Mouse (Mus musculus): ENCODE measurements around the gene Slc27a3. TPM values are rescaled to one million over a fixed set of nuclear protein-coding genes. Genes with fewer than 3 reads are reported as not detected.

Slc27a3 gene
- polyA plus RNA-seq (2021; fragmentation: Nextera tagmentation): 3.6 TPM in 2 replicates
- long read RNA-seq, experiment 1, transcript Slc27a3-201 (10 exons, 2,259 nt): major isoform, 10 of 13 reads
- long read RNA-seq, experiment 1, partial matches to known transcripts: 1 of 13 reads
- long read RNA-seq, experiment 1, other reads (novel, unspliced or antisense): 2 of 13 reads
- long read RNA-seq, experiment 2, transcript Slc27a3-201 (10 exons, 2,259 nt): major isoform, 36 of 42 reads
- long read RNA-seq, experiment 2, partial matches to known transcripts: 1 of 42 reads
- long read RNA-seq, experiment 2, other reads (novel, unspliced or antisense): 5 of 42 reads

DNA sequence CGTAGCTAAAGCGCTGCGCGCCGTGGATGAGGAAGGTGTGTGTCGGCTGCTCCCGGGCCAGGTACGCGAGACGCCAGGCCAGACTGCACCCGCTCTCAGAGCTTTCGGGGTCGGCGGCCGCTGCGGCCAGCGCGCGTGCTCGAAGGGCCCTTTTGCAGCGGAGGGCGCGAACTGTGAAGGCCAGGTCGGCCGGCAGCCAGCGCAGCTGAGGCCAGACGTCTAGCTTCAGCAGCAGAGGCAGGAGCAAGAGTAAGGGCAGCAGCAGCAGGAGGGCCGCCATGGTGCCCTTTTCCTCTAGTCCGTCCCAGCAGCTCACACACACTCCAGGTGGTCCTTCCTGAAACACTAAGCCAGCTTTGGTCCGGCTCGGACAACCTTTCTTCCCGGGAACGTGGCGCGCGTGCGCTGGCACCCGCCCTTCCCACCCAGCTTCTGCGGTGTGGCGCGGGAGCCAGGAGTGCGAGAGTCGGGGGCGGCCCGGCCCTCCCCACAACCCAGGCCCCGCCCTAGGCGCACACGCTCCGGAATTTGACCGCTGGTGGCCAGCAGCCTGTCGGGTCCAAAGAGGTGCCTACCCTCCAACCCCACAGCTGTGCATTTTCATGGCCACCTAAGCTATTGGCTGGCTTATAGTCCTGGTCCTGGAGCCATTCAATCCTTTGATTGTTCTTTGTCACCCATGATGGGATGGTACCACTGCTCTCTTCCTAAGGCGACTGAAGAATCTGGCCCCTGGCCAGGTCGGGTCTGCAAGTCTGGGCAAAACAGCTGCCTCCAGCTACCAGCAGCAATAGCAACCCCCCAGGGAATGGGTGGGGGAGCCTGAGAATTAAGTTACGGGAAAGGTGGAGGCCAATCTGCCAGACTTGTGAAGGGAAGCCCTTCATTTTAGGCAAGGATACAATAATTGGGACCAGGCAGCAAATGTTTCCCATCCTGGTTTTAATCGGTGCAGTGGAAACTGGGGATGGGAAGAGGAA, at the start of gene Slc27a3:
Gene Slc27a3 (minus strand): TSS at position 428 of the 980 bp plus-strand sequence.

DNA sequence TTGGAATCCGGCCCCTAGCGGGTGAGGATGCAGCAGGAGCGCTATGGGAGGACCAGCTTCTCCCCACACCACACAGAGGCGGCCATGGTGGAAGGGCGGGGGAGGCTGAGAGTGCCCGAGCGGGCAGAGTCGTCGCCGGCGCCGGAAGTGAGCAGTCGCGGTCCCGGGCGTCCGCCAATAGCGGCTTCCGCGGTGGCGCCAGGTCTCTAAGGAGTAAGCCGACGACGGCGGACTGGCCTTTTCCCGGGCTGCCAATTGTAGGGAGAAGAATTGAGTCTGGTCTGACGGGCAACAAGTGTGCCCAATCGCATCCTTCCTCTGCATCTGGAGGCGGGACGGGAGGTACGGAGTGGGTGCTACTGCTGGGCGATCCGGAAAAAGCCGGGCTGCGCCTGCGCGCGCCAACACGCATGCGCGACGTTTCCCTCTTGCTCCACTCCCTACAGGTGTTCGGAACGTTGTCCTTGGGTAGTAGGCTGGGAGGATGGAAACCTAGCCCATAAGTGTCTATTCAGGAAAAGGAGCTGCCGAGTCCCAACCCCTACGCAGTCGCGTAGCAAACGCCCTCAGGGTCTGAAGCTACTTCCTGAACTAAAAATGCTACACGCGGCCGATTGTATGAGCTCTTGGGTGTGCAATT, 43.8 kb upstream of the Slc27a3 start, which contains the start of gene Ints3:
Gene Ints3 (minus strand): TSS at position 242 of the 640 bp plus-strand sequence.

Other genes starting within 250 kb of the Slc27a3 start
- gene Rps27, start 176.3 kb downstream of the Slc27a3 start, polyA plus RNA-seq (2021; fragmentation: Nextera tagmentation): 2,829 and 2,904 TPM in 2 replicates
- 8.7 and 9.8 TPM in 2 replicates for gene Rab13, start 176.2 kb downstream of the Slc27a3 start, polyA plus RNA-seq (2021; fragmentation: Nextera tagmentation)
- gene Jtb, start 158.3 kb downstream of the Slc27a3 start, polyA plus RNA-seq (2021; fragmentation: Nextera tagmentation): 86.0 and 94.4 TPM in 2 replicates
- gene Creb3l4, start 146.4 kb downstream of the Slc27a3 start, polyA plus RNA-seq (2021; fragmentation: Nextera tagmentation): 0.39 and 0.41 TPM in 2 replicates
- gene Slc39a1, start 141.8 kb downstream of the Slc27a3 start, polyA plus RNA-seq (2021; fragmentation: Nextera tagmentation): 89.8 and 134 TPM in 2 replicates
- 12.7 and 14.4 TPM in 2 replicates for gene Crtc2, start 135.8 kb downstream of the Slc27a3 start, polyA plus RNA-seq (2021; fragmentation: Nextera tagmentation)
- 6.4 and 6.6 TPM in 2 replicates for gene Dennd4b, start 124.8 kb downstream of the Slc27a3 start, polyA plus RNA-seq (2021; fragmentation: Nextera tagmentation)
- gene Gatad2b, start 96.8 kb downstream of the Slc27a3 start, polyA plus RNA-seq (2021; fragmentation: Nextera tagmentation): 14.5 and 17.0 TPM in 2 replicates
- gene Ints3, start 43.7 kb upstream of the Slc27a3 start, polyA plus RNA-seq (2021; fragmentation: Nextera tagmentation): 12.0 and 12.8 TPM in 2 replicates
- 0.78 and 0.92 TPM in 2 replicates for gene Npr1, start 75.9 kb upstream of the Slc27a3 start, polyA plus RNA-seq (2021; fragmentation: Nextera tagmentation)
- 70.1 and 73.7 TPM in 2 replicates for gene Ilf2, start 86.2 kb upstream of the Slc27a3 start, polyA plus RNA-seq (2021; fragmentation: Nextera tagmentation)
- 91.8 and 96.6 TPM in 2 replicates for gene Snapin, start 101.1 kb upstream of the Slc27a3 start, polyA plus RNA-seq (2021; fragmentation: Nextera tagmentation)
- gene Chtop, start 119.6 kb upstream of the Slc27a3 start, polyA plus RNA-seq (2021; fragmentation: Nextera tagmentation): 86.8 and 92.3 TPM in 2 replicates
- 287 and 351 TPM in 2 replicates for gene S100a1, start 124.5 kb upstream of the Slc27a3 start, polyA plus RNA-seq (2021; fragmentation: Nextera tagmentation)
- 174 and 206 TPM in 2 replicates for gene S100a13, start 124.5 kb upstream of the Slc27a3 start, polyA plus RNA-seq (2021; fragmentation: Nextera tagmentation)
- gene S100a14, start 136.9 kb upstream of the Slc27a3 start, polyA plus RNA-seq (2021; fragmentation: Nextera tagmentation): 0.15 TPM in 1 of 2 replicates, not detected in the other
- gene S100a16, start 147.3 kb upstream of the Slc27a3 start, polyA plus RNA-seq (2021; fragmentation: Nextera tagmentation): 198 and 207 TPM in 2 replicates
- gene S100a3, start 170.6 kb upstream of the Slc27a3 start, polyA plus RNA-seq (2021; fragmentation: Nextera tagmentation): 0.58 and 1.2 TPM in 2 replicates
- not detected in 2 replicates for gene S100a2, start 200.3 kb upstream of the Slc27a3 start, polyA plus RNA-seq (2021; fragmentation: Nextera tagmentation)
- gene Gm42674, start 212.0 kb upstream of the Slc27a3 start, polyA plus RNA-seq (2021; fragmentation: Nextera tagmentation): not detected in 2 replicates
- gene S100a4, start 213.8 kb upstream of the Slc27a3 start, polyA plus RNA-seq (2021; fragmentation: Nextera tagmentation): 5.3 and 5.8 TPM in 2 replicates
- gene S100a5, start 218.6 kb upstream of the Slc27a3 start, polyA plus RNA-seq (2021; fragmentation: Nextera tagmentation): not detected in 2 replicates
- 46.6 and 59.7 TPM in 2 replicates for gene S100a6, start 222.9 kb upstream of the Slc27a3 start, polyA plus RNA-seq (2021; fragmentation: Nextera tagmentation)

All from layer of hippocampus, adult 6 months (tissue).